Mouse (Mus musculus): ENCODE measurements around the gene Prr5l.

DNA sequence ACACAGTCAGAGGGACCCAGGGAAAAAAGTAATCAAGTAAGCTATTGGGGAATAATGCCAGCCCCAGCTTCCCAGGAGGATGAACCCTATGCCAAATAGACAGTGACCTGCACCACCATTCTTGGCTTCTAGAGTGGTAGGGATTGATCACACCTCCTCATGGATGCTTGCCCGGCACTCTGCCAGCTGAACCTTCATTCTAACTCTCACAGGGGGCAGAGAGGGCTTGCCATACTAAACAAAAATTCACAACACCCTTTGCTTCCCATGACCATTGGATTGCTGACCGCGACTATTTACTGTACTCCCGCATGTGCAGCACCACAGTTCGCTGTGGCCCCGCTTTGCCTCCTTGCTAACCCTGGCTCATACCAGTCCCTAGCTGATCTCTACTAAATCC lies 129.8 kb downstream of the Prr5l start:
- TF ChIP-seq CTCF (IDR thresholded peaks at IDR 0.05; ENCODE audit: low read depth) (no peak), EP300 (IDR thresholded peaks at IDR 0.05; ENCODE audit: low read depth) (no peak)
